Mouse (Mus musculus) erythroblast, embryonic 14.5 days (primary cell): ENCODE data around the gene Dok3.

ENCODE experiments used
- GATA1 ChIP-seq: IDR thresholded peaks from 2 replicates; pipeline ENCODE4 v1.6.1; 2012; ENCODE audit warnings: low read length, inconsistent platforms, mixed read lengths
- TAL1 ChIP-seq: IDR thresholded peaks from 3 replicates; pipeline ENCODE4 v1.6.1; 2012; ENCODE audit warnings: low read length, inconsistent platforms, mixed read lengths

- TF ChIP-seq TAL1 (no peak), GATA1 (no peak)
Measured at GRCm38 (mm10) chr13:55505810-55506209, 23.3 kb downstream of the Dok3 start.
